Comparison of ENCODE assay signal across 26 mouse cellular contexts in the genomic region with DNA sequence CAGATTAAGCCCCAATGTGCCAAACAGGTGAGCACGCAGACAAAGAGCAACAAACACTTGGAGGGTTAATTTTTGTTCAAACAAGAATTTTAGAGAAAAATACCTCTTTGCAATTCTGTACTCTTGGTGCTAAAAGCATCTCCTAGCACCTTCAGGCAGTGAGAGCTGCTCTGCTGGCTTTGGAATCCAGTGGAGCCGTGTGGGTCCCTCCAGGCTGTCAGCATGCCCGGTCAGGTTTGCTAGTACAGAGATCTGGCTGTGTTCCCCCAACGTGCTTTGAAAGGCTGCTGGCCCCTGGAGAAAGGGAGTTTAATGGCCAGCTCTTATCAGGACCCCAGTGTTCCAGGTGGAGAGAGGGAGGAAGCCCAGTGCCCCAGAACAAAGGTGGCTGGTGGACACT. TPM values are rescaled to one million over a fixed set of nuclear protein-coding genes. Genes with fewer than 3 reads are reported as not detected.
DNase-seq lines count a peak whose midpoint lies in the region; ATAC-seq lines count a peak whose summit lies in the region.
"Had no signal": no experiment of that assay in that cellular context is flagged by ENCODE, and none has a peak within 500 bp of the region (broad histone marks: within the 10 kb centered on the region; RNA-seq: fewer than 3 reads in every experiment).

No protein-coding gene starts in this region.

- WGBS in heart, embryonic 15.5 days, result 36% methylated on average over 4 of the region's 4 CpGs
- WGBS in heart, embryonic 10.5 days, result 38% methylated on average over 4 of the region's 4 CpGs
- WGBS in limb, embryonic 12.5 days, result 47% methylated on average over 4 of the region's 4 CpGs
- 63% methylated on average over 4 of the region's 4 CpGs for WGBS in limb, embryonic 10.5 days

- 0 out of 2 replicates have a peak overlapping the region, but pooled peaks have one; percentile 21 for H3K27ac ChIP-seq in heart, embryonic 15.5 days
- H3K27ac ChIP-seq in heart, embryonic 10.5 days, result no peak overlapping the region
- H3K27ac ChIP-seq in limb, embryonic 12.5 days, result peak overlapping the region; percentile 17; the same call in 1 of the 2 replicates
- no peak overlapping the region; the same call in 1 of the 2 replicates for H3K27ac ChIP-seq in limb, embryonic 10.5 days
- H3K27ac ChIP-seq: heart, embryonic 13.5 days; hindbrain, embryonic 14.5 days; hindbrain, postnatal 0 days had no signal

- intact Hi-C loops in heart, postnatal 10 days (cut with DNase I), result no loop called here

- DNase-seq in heart, adult 11 months, result no peak
- peak; percentile 49 to 50 for DNase-seq in heart, postnatal 10 days
- no peak for DNase-seq in heart, embryonic 10.5 days (ENCODE audit: low spot score)
- DNase-seq in limb, embryonic 10.5 days (ENCODE audit: low spot score), result no peak
- no peak for DNase-seq in layer of hippocampus, adult 18-20 months (ENCODE audit: low spot score in 2 of 2)
- DNase-seq: adrenal gland, adult 2 months; adrenal gland, postnatal 14 days; cerebellum, adult 11 months; cerebellum, adult 2 months; cerebellum, adult 9-11 months; cerebellum, postnatal 25 days; forebrain, postnatal 0 days; gastrocnemius, postnatal 10 days; gastrocnemius, postnatal 36 days; kidney, adult 18-20 months; kidney, adult 9 months had no signal

- H3K27me3 ChIP-seq in heart, embryonic 15.5 days, result no peaks in the 10 kb centered on the region
- H3K27me3 ChIP-seq in heart, embryonic 10.5 days (ENCODE audit: insufficient read depth, poor library complexity, severe bottlenecking), result peaks cover 16% of the 10 kb centered on the region; the same call in 1 of the 2 replicates
- H3K27me3 ChIP-seq in limb, embryonic 12.5 days, result no peaks in the 10 kb centered on the region
- no peaks in the 10 kb centered on the region for H3K27me3 ChIP-seq in limb, embryonic 10.5 days (ENCODE audit: low read depth, poor library complexity, severe bottlenecking)
- H3K27me3 ChIP-seq: embryonic facial prominence, embryonic 15.5 days; heart, embryonic 13.5 days had no signal

- no peaks in the 10 kb centered on the region for H3K36me3 ChIP-seq in heart, embryonic 15.5 days
- 0 out of 2 replicates have a peak, but pooled peaks cover 4% of the 10 kb centered on the region for H3K36me3 ChIP-seq in heart, embryonic 10.5 days
- H3K36me3 ChIP-seq in limb, embryonic 12.5 days, result no peaks in the 10 kb centered on the region
- no peaks in the 10 kb centered on the region for H3K36me3 ChIP-seq in limb, embryonic 10.5 days
- H3K36me3 ChIP-seq: embryonic facial prominence, embryonic 15.5 days had no signal

- no peak overlapping the region for H3K9ac ChIP-seq in heart, embryonic 15.5 days
- no peak overlapping the region for H3K9ac ChIP-seq in limb, embryonic 12.5 days (replicated peaks)
- H3K9ac ChIP-seq: embryonic facial prominence, embryonic 15.5 days; forebrain, postnatal 0 days; heart, embryonic 13.5 days; hindbrain, embryonic 14.5 days had no signal

- H3K4me1 ChIP-seq in heart, embryonic 15.5 days (replicated peaks), result peaks cover 13% of the 10 kb centered on the region
- peaks cover 28% of the 10 kb centered on the region for H3K4me1 ChIP-seq in heart, embryonic 10.5 days
- H3K4me1 ChIP-seq in limb, embryonic 12.5 days (replicated peaks), result 0 out of 2 replicates have a peak, but pooled peaks cover 3% of the 10 kb centered on the region
- H3K4me1 ChIP-seq in limb, embryonic 10.5 days, result peaks cover 20% of the 10 kb centered on the region; the same call in 1 of the 2 replicates
- H3K4me1 ChIP-seq: embryonic facial prominence, embryonic 15.5 days had no signal

- no peak overlapping the region for H3K4me2 ChIP-seq in heart, embryonic 15.5 days
- H3K4me2 ChIP-seq in limb, embryonic 12.5 days, result no peak overlapping the region
- H3K4me2 ChIP-seq: embryonic facial prominence, embryonic 15.5 days; heart, embryonic 13.5 days; hindbrain, embryonic 14.5 days had no signal

- no peak overlapping the region for H3K4me3 ChIP-seq in heart, embryonic 15.5 days
- H3K4me3 ChIP-seq in heart, embryonic 10.5 days, result no peak overlapping the region
- H3K4me3 ChIP-seq in limb, embryonic 12.5 days (replicated peaks), result no peak overlapping the region
- H3K4me3 ChIP-seq in limb, embryonic 10.5 days, result no peak overlapping the region
- H3K4me3 ChIP-seq: embryonic facial prominence, embryonic 15.5 days; heart, embryonic 13.5 days had no signal

- ATAC-seq in heart, embryonic 15.5 days (replicated peaks; ENCODE audit: insufficient number of reproducible peaks, insufficient read depth, low FRiP score, low read depth), result 0 out of 2 replicates have a peak, but pooled peaks have one; percentile 56
- no peak for ATAC-seq in limb, embryonic 12.5 days (ENCODE audit: insufficient number of reproducible peaks, insufficient read depth, low FRiP score, low TSS enrichment, low read depth)
- ATAC-seq: CD4-positive, CD25-positive, alpha-beta regulatory T cell, adult 4 months; forebrain, embryonic 14.5 days; forebrain, postnatal 0 days; hindbrain, postnatal 0 days; inflammation-experienced regulatory T-cells, adult 6 months; intestine, embryonic 16.5 days had no signal

- H3K9me3 ChIP-seq in heart, embryonic 15.5 days (replicated peaks), result no peaks in the 10 kb centered on the region
- H3K9me3 ChIP-seq in heart, embryonic 10.5 days, result no peaks in the 10 kb centered on the region
- H3K9me3 ChIP-seq in limb, embryonic 12.5 days, result no peaks in the 10 kb centered on the region
- H3K9me3 ChIP-seq in limb, embryonic 10.5 days (replicated peaks), result no peaks in the 10 kb centered on the region
- H3K9me3 ChIP-seq: embryonic facial prominence, embryonic 15.5 days; heart, embryonic 13.5 days had no signal

RNA-seq across cellular contexts. Expression of a gene that starts 23.1 kb away (rescaled TPM):
- 12.3 and 15.3 TPM in 2 replicates for polyA plus RNA-seq in heart, embryonic 15.5 days (2015; fragmentation: Nextera tagmentation; extraction: Ambion mirVana)
- 100 to 1,000 TPM; 127 to 142 TPM for total RNA-seq in heart, postnatal 10 days (2021)
- 12.1 and 14.8 TPM in 2 replicates for polyA plus RNA-seq in heart, embryonic 10.5 days (2016; fragmentation: Nextera tagmentation; extraction: Ambion mirVana)
- polyA plus RNA-seq in limb, embryonic 12.5 days (2016; fragmentation: Nextera tagmentation; extraction: Ambion mirVana), result 8.9 and 9.8 TPM in 2 replicates
- 4.7 and 6.7 TPM in 2 replicates for polyA plus RNA-seq in limb, embryonic 10.5 days (2016; fragmentation: Nextera tagmentation; extraction: Ambion mirVana)
- 100 to 1,000 TPM; 268 to 271 TPM for total RNA-seq in layer of hippocampus, adult 18-20 months (2021)

Comparison
In these comparisons a context has a peak if more than half of its experiments do, and no peak if none do; other contexts are left out.
1. H3K27ac ChIP-seq: peak in heart, embryonic 15.5 days (single experiment) and limb, embryonic 12.5 days (single experiment); none in heart, embryonic 10.5 days (single experiment) and limb, embryonic 10.5 days (single experiment).
2. DNase-seq: peak in heart, postnatal 10 days (2 of 2); none in heart, adult 11 months (single experiment), heart, embryonic 10.5 days (single experiment), limb, embryonic 10.5 days (single experiment) and layer of hippocampus, adult 18-20 months (0 of 2).